Mouse (Mus musculus): Measurements from ENCODE around the gene Lin7b. TPM values are rescaled to one million over a fixed set of nuclear protein-coding genes. Genes with fewer than 3 reads are reported as not detected.

The Lin7b gene
- polyA plus RNA-seq, 1 experiment from 2014 or later, result 1.6 TPM

DNA sequence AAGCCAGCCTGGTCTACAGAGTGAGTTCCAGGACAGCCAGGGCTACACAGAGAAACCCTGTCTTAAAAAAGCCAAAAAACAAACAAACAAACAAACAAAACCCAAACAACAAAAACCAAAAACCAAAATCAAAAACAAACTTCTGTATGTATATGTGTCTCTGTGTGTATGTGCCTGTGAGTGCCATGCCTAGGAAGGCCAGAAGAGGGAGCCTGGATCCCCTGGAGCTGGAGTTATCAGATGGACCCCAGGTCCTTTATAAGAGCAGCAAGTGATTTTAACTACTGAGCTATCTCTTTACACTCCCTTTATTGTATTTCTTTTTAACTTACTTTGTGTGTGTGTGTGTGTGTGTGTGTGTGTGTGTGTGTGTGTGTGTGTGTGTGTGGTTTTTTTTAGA, 44.6 kb downstream of the Lin7b start:
- no peak for ATAC-seq (replicated peaks; ENCODE audit: insufficient number of reproducible peaks, low FRiP score, low TSS enrichment)
- Histone ChIP-seq H3K9ac (ENCODE audit: low read depth, low read length) (no peak overlapping the region), H3K27me3 (ENCODE audit: control insufficient read depth, insufficient read depth, low read length) (no peaks in the 10 kb centered on the region), H3K27ac (ENCODE audit: low read depth, low read length) (no peak overlapping the region), H3K36me3 (ENCODE audit: control insufficient read depth, insufficient read depth, low read length) (peaks cover 14% of the 10 kb centered on the region), H3K4me1 (ENCODE audit: control insufficient read depth, insufficient read depth, low read length) (no peaks in the 10 kb centered on the region), H3K4me3 (ENCODE audit: low read depth, low read length) (no peak overlapping the region), H3K9me3 (replicated peaks; ENCODE audit: control insufficient read depth, low read length) (no peaks in the 10 kb centered on the region), H3K4me2 (no peak overlapping the region)

DNA sequence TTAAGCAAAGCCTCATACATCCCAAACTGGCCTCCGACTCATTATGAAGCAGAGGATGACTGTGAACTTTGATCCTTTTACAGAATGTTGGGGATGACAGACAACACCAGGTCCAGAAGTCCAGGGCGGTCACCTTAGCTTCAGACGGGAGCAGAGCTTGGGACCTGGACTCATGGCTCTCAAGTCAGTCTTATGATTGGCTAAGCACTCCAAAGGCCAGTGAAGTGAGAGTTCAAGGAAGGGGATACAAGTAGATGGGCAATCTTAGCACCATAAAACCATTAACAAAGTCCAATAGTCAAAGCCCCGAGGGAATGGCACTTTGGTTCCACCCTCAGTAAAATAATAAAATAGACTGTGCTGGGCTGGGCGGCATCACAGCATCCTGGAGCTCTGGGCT, 47.3 kb downstream of the Lin7b start:
- no peak overlapping the region for H3K4me2 ChIP-seq
- 89% methylated on average over 5 of the region's 5 CpGs for WGBS (ENCODE audit: insufficient replicate concordance)
- H3K4me1 ChIP-seq (ENCODE audit: control insufficient read depth, insufficient read depth, low read length), result no peaks in the 10 kb centered on the region
- H3K4me3 ChIP-seq (ENCODE audit: low read depth, low read length), result no peak overlapping the region
- H3K9ac ChIP-seq (ENCODE audit: low read depth, low read length), result no peak overlapping the region
- no peak overlapping the region for H3K27ac ChIP-seq (ENCODE audit: low read depth, low read length)
- no peaks in the 10 kb centered on the region for H3K9me3 ChIP-seq (replicated peaks; ENCODE audit: control insufficient read depth, low read length)
- H3K36me3 ChIP-seq (ENCODE audit: control insufficient read depth, insufficient read depth, low read length), result peaks cover 18% of the 10 kb centered on the region
- H3K27me3 ChIP-seq (ENCODE audit: control insufficient read depth, insufficient read depth, low read length), result no peaks in the 10 kb centered on the region
- no peak for ATAC-seq (replicated peaks; ENCODE audit: insufficient number of reproducible peaks, low FRiP score, low TSS enrichment)

DNA sequence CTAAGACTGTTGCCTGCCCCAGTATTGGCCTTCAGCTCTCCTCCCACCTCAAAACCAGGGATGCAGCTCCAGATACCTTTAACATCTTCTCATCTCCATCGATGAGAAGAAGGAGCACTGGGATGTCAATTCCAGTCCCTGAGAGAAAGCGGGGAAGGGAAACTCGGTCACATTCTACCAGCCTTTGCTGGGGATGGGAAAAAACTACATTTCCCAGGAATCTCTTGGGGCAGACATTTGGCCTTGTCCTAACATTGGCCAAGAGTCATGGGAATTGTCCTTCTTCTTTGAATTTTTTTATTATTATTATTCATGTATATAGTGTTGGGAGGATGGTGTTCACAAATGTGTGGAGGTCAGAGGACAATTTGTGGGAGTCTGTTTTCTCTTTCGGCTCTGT, 48.1 kb downstream of the Lin7b start:
- Histone ChIP-seq H3K9me3 (replicated peaks; ENCODE audit: control insufficient read depth, low read length) (no peaks in the 10 kb centered on the region), H3K4me2 (no peak overlapping the region), H3K4me1 (ENCODE audit: control insufficient read depth, insufficient read depth, low read length) (no peaks in the 10 kb centered on the region), H3K4me3 (ENCODE audit: low read depth, low read length) (no peak overlapping the region), H3K36me3 (ENCODE audit: control insufficient read depth, insufficient read depth, low read length) (peaks cover 19% of the 10 kb centered on the region), H3K9ac (ENCODE audit: low read depth, low read length) (no peak overlapping the region), H3K27ac (ENCODE audit: low read depth, low read length) (no peak overlapping the region), H3K27me3 (ENCODE audit: control insufficient read depth, insufficient read depth, low read length) (no peaks in the 10 kb centered on the region)
- 71% methylated on average over 4 of the region's 4 CpGs for WGBS (ENCODE audit: insufficient replicate concordance)
- ATAC-seq (replicated peaks; ENCODE audit: insufficient number of reproducible peaks, low FRiP score, low TSS enrichment), result no peak

Other genes starting within 250 kb of the Lin7b start
- 1,168 and 1,305 TPM in 2 replicates for gene Rps11, start 246.1 kb downstream of the Lin7b start, polyA plus RNA-seq (2014; fragmentation: Nextera tagmentation; extraction: Ambion mirVana)
- gene Rpl13a, start 241.8 kb downstream of the Lin7b start, polyA plus RNA-seq (2014; fragmentation: Nextera tagmentation; extraction: Ambion mirVana), result 981 and 1,056 TPM in 2 replicates
- 0.21 TPM in 2 replicates for gene Gm45713, start 234.4 kb downstream of the Lin7b start, polyA plus RNA-seq (2014; fragmentation: Nextera tagmentation; extraction: Ambion mirVana)
- gene Flt3l, start 234.2 kb downstream of the Lin7b start, polyA plus RNA-seq (2014; fragmentation: Nextera tagmentation; extraction: Ambion mirVana), result 1.6 and 2.5 TPM in 2 replicates
- gene Pih1d1, start 216.3 kb downstream of the Lin7b start, polyA plus RNA-seq (2014; fragmentation: Nextera tagmentation; extraction: Ambion mirVana), result 99.1 and 99.6 TPM in 2 replicates
- gene Aldh16a1, start 216.0 kb downstream of the Lin7b start, polyA plus RNA-seq (2014; fragmentation: Nextera tagmentation; extraction: Ambion mirVana), result 28.7 and 28.9 TPM in 2 replicates
- gene Slc17a7, start 206.6 kb downstream of the Lin7b start, polyA plus RNA-seq (2014; fragmentation: Nextera tagmentation; extraction: Ambion mirVana), result 3.0 and 3.7 TPM in 2 replicates
- gene Gfy, start 191.0 kb downstream of the Lin7b start, polyA plus RNA-seq (2014; fragmentation: Nextera tagmentation; extraction: Ambion mirVana), result not detected in 2 replicates
- 0.68 TPM in 1 of 2 replicates, not detected in the other for gene Pth2, start 189.6 kb downstream of the Lin7b start, polyA plus RNA-seq (2014; fragmentation: Nextera tagmentation; extraction: Ambion mirVana)
- 0.39 and 0.70 TPM in 2 replicates for gene Ccdc155, start 165.7 kb downstream of the Lin7b start, polyA plus RNA-seq (2014; fragmentation: Nextera tagmentation; extraction: Ambion mirVana)
- 1.9 and 2.4 TPM in 2 replicates for gene Dkkl1, start 158.4 kb downstream of the Lin7b start, polyA plus RNA-seq (2014; fragmentation: Nextera tagmentation; extraction: Ambion mirVana)
- 129 and 131 TPM in 2 replicates for gene Tead2, start 154.8 kb downstream of the Lin7b start, polyA plus RNA-seq (2014; fragmentation: Nextera tagmentation; extraction: Ambion mirVana)
- gene Cd37, start 131.5 kb downstream of the Lin7b start, polyA plus RNA-seq (2014; fragmentation: Nextera tagmentation; extraction: Ambion mirVana), result 2.1 and 2.2 TPM in 2 replicates
- gene Slc6a16, start 129.5 kb downstream of the Lin7b start, polyA plus RNA-seq (2014; fragmentation: Nextera tagmentation; extraction: Ambion mirVana), result 0.32 and 0.47 TPM in 2 replicates
- not detected in 2 replicates for gene Slc6a21, start 93.1 kb downstream of the Lin7b start, polyA plus RNA-seq (2014; fragmentation: Nextera tagmentation; extraction: Ambion mirVana)
- 7.0 and 9.8 TPM in 2 replicates for gene Trpm4, start 36.8 kb downstream of the Lin7b start, polyA plus RNA-seq (2014; fragmentation: Nextera tagmentation; extraction: Ambion mirVana)
- gene Hrc, start 35.3 kb downstream of the Lin7b start, polyA plus RNA-seq (2014; fragmentation: Nextera tagmentation; extraction: Ambion mirVana), result 24.3 and 30.1 TPM in 2 replicates
- gene Ppfia3, start 3.6 kb downstream of the Lin7b start, polyA plus RNA-seq (2014; fragmentation: Nextera tagmentation; extraction: Ambion mirVana), result 2.0 and 3.7 TPM in 2 replicates
- gene Snrnp70, start 25.2 kb upstream of the Lin7b start, polyA plus RNA-seq (2014; fragmentation: Nextera tagmentation; extraction: Ambion mirVana), result 51.6 and 72.0 TPM in 2 replicates
- 0.37 and 0.45 TPM in 2 replicates for gene Kcna7, start 35.1 kb upstream of the Lin7b start, polyA plus RNA-seq (2014; fragmentation: Nextera tagmentation; extraction: Ambion mirVana)
- 3.2 TPM in 2 replicates for gene Ntf5, start 43.1 kb upstream of the Lin7b start, polyA plus RNA-seq (2014; fragmentation: Nextera tagmentation; extraction: Ambion mirVana)
- gene Lhb, start 50.2 kb upstream of the Lin7b start, polyA plus RNA-seq (2014; fragmentation: Nextera tagmentation; extraction: Ambion mirVana), result 0.33 and 0.46 TPM in 2 replicates
- gene Gys1, start 64.3 kb upstream of the Lin7b start, polyA plus RNA-seq (2014; fragmentation: Nextera tagmentation; extraction: Ambion mirVana), result 99.1 and 106 TPM in 2 replicates
- gene Ruvbl2, start 67.5 kb upstream of the Lin7b start, polyA plus RNA-seq (2014; fragmentation: Nextera tagmentation; extraction: Ambion mirVana), result 98.2 and 104 TPM in 2 replicates
- gene Ftl1, start 89.3 kb upstream of the Lin7b start, polyA plus RNA-seq (2014; fragmentation: Nextera tagmentation; extraction: Ambion mirVana), result 4,030 and 4,320 TPM in 2 replicates
- gene Bax, start 96.3 kb upstream of the Lin7b start, polyA plus RNA-seq (2014; fragmentation: Nextera tagmentation; extraction: Ambion mirVana), result 91.3 and 146 TPM in 2 replicates
- 1.5 and 2.2 TPM in 2 replicates for gene Tulp2, start 111.3 kb upstream of the Lin7b start, polyA plus RNA-seq (2014; fragmentation: Nextera tagmentation; extraction: Ambion mirVana)
- not detected in 2 replicates for gene Gm45808, start 116.2 kb upstream of the Lin7b start, polyA plus RNA-seq (2014; fragmentation: Nextera tagmentation; extraction: Ambion mirVana)
- 4.6 and 4.9 TPM in 2 replicates for gene Dhdh, start 118.2 kb upstream of the Lin7b start, polyA plus RNA-seq (2014; fragmentation: Nextera tagmentation; extraction: Ambion mirVana)
- 165 and 186 TPM in 2 replicates for gene Nucb1, start 139.8 kb upstream of the Lin7b start, polyA plus RNA-seq (2014; fragmentation: Nextera tagmentation; extraction: Ambion mirVana)
- 28.5 and 28.8 TPM in 2 replicates for gene Ppp1r15a, start 155.7 kb upstream of the Lin7b start, polyA plus RNA-seq (2014; fragmentation: Nextera tagmentation; extraction: Ambion mirVana)
- gene Plekha4, start 155.7 kb upstream of the Lin7b start, polyA plus RNA-seq (2014; fragmentation: Nextera tagmentation; extraction: Ambion mirVana), result 1.1 TPM in 2 replicates
- gene Hsd17b14, start 184.3 kb upstream of the Lin7b start, polyA plus RNA-seq (2014; fragmentation: Nextera tagmentation; extraction: Ambion mirVana), result 0.31 and 1.5 TPM in 2 replicates
- gene Bcat2, start 199.6 kb upstream of the Lin7b start, polyA plus RNA-seq (2014; fragmentation: Nextera tagmentation; extraction: Ambion mirVana), result 69.1 and 73.2 TPM in 2 replicates
- not detected in 2 replicates for gene Fgf21, start 244.9 kb upstream of the Lin7b start, polyA plus RNA-seq (2014; fragmentation: Nextera tagmentation; extraction: Ambion mirVana)
- gene Fut1, start 246.7 kb upstream of the Lin7b start, polyA plus RNA-seq (2014; fragmentation: Nextera tagmentation; extraction: Ambion mirVana), result not detected in 2 replicates